Mouse (Mus musculus) thymus, adult 2 months (tissue): ENCODE data around the gene Tpsg1.

Source experiments
- CTCF ChIP-seq: fragments of 200-500 bp; IDR thresholded peaks from 2 replicates; pipeline ENCODE4 v1.5.1; 2012; ENCODE audit warnings: mild to moderate bottlenecking, control low read depth, low read length, moderate library complexity, borderline replicate concordance; ENCODE audit not compliant: control insufficient read depth, poor library complexity, insufficient read depth; ENCODE audit errors: extremely low read depth
- POLR2A ChIP-seq: fragments of 200-500 bp; IDR thresholded peaks from 2 replicates; pipeline ENCODE4 v1.6.1; 2012; ENCODE audit warnings: mild to moderate bottlenecking, low read length, control low read depth, moderate library complexity; ENCODE audit not compliant: control insufficient read depth, poor library complexity, insufficient read depth; ENCODE audit errors: extremely low read depth

- TF ChIP-seq POLR2A (no peak), CTCF (no peak)
Observed at GRCm38 (mm10) chr17:25410180-25410579, 41.1 kb downstream of the Tpsg1 start.
